Mouse (Mus musculus): Measurements from ENCODE around the gene Dlx2. TPM values are rescaled to one million over a fixed set of nuclear protein-coding genes. Genes with fewer than 3 reads are reported as not detected.

Gene Dlx2
- polyA plus RNA-seq, 1 experiment from 2014 or later = not detected

DNA sequence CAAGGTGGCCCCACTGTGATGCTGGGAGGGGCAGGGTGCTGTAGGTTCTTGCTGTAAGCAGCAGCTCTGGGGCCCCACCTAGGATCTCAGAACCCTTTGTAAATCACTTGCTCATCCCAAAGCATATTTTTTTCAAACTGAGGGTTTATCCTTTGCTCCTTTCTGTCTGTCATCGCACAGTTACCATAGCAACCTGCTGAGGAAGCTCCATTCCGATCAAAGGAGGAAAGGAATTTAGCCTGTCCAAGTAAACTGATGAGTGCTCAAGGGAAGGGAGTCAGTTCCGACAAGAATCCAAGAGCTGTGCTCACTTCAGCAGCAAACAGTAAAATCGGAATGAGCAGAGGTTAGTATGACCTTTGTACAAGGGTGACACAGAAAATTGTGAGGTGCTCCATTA lies 51.6 kb downstream of the Dlx2 start:
- Histone ChIP-seq H3K27me3 (no peaks in the 10 kb centered on the region), H3K4me1 (replicated peaks) (peaks cover 7% of the 10 kb centered on the region; the same call in 1 of the 2 replicates), H3K27ac (no peak overlapping the region), H3K9me3 (replicated peaks) (no peaks in the 10 kb centered on the region), H3K4me2 (no peak overlapping the region), H3K9ac (no peak overlapping the region), H3K4me3 (replicated peaks) (no peak overlapping the region), H3K36me3 (no peaks in the 10 kb centered on the region)
- whole genome bisulfite sequencing (ENCODE audit: insufficient replicate concordance) = 75% methylated on average over 4 of the region's 4 CpGs
- DNase-seq = no peak
- ATAC-seq (ENCODE audit: low read depth) = no peak

GRCm38 (mm10) chr2:71494503-71494902 lies 52.1 kb downstream of the Dlx2 start:
- H3K9me3 ChIP-seq (replicated peaks) = no peaks in the 10 kb centered on the region
- 80% methylated on average over 10 of the region's 10 CpGs for WGBS (ENCODE audit: insufficient replicate concordance)
- no peaks in the 10 kb centered on the region for H3K36me3 ChIP-seq
- no peak overlapping the region for H3K4me2 ChIP-seq
- no peak overlapping the region for H3K27ac ChIP-seq
- no peak overlapping the region for H3K9ac ChIP-seq
- ATAC-seq (ENCODE audit: low read depth) = no peak
- no peak overlapping the region for H3K4me3 ChIP-seq (replicated peaks)
- DNase-seq = no peak
- peaks cover 4% of the 10 kb centered on the region; the same call in 1 of the 2 replicates for H3K4me1 ChIP-seq (replicated peaks)
- no peaks in the 10 kb centered on the region for H3K27me3 ChIP-seq

Other genes starting within 250 kb of the Dlx2 start
- gene Slc25a12, start 179.0 kb downstream of the Dlx2 start, polyA plus RNA-seq (2015; fragmentation: Nextera tagmentation; extraction: Ambion mirVana) = 27.7 and 31.6 TPM in 2 replicates
- 164 and 193 TPM in 2 replicates for gene Hat1, start 157.8 kb downstream of the Dlx2 start, polyA plus RNA-seq (2015; fragmentation: Nextera tagmentation; extraction: Ambion mirVana)
- 23.2 and 24.9 TPM in 2 replicates for gene Metap1d, start 93.5 kb downstream of the Dlx2 start, polyA plus RNA-seq (2015; fragmentation: Nextera tagmentation; extraction: Ambion mirVana)
- 0.07 TPM in 1 of 2 replicates, not detected in the other for gene Dlx1, start 18.6 kb downstream of the Dlx2 start, polyA plus RNA-seq (2015; fragmentation: Nextera tagmentation; extraction: Ambion mirVana)
- 6.7 and 9.0 TPM in 2 replicates for gene Itga6, start 198.9 kb upstream of the Dlx2 start, polyA plus RNA-seq (2015; fragmentation: Nextera tagmentation; extraction: Ambion mirVana)

Data from liver, embryonic 13.5 days (tissue).